Mouse (Mus musculus) cerebellum, adult 18-20 months (tissue): ENCODE measurements around the gene Asb10.
A peak's percentile ranks its signal among the peaks of the same experiment; 100 is the strongest.
"Not testable (repeated sequence)": the region's sequence is repeated elsewhere in the genome, so short reads cannot be mapped to it uniquely, and the experiment has no call there.

Experiments used
- DNase-seq, 2 experiments: peaks; one replicate each; pipeline ENCODE4 v3.0.0; 2021

Gene Asb10

DNA sequence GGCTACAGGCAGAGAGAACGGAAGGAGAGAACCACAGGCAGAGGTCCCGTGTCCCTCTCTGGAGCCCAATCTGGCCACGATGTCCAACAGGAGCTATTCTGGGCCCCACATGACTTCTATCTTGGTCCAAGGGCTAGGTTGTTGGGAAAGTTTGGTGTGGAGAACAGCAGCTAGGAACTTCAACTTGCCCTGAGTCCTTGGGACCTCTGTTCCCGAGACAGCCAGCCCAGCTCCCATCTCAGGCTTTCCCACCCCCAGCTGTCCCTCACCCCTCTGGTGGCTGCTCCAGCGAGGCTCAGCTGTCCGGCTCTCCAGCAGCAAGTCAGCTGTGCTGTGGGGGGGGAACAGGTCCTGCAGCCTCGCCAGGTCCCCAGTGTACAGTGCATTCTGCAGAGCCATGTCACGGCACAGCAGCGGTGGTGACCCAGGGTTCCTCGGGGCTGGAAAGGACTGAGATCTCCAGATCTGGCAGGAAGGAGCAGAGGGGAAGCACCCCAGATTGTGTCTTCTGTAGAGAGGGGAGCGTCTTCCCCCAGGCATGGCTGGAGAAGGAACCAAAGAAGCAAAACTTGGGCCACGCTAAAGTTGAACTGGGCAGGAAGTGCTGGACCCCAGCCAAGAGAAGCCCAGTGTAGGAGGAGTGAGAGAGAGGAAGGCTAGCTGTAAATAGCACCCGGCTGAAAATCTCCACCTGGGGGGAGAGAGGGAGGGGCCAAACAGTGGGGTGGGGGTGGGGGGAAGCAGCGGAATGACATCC is at the start of gene Asb10:
Gene Asb10 (minus strand): TSS at position 592 of the 757 bp plus-strand sequence.
- DNase-seq, result no peak

DNA sequence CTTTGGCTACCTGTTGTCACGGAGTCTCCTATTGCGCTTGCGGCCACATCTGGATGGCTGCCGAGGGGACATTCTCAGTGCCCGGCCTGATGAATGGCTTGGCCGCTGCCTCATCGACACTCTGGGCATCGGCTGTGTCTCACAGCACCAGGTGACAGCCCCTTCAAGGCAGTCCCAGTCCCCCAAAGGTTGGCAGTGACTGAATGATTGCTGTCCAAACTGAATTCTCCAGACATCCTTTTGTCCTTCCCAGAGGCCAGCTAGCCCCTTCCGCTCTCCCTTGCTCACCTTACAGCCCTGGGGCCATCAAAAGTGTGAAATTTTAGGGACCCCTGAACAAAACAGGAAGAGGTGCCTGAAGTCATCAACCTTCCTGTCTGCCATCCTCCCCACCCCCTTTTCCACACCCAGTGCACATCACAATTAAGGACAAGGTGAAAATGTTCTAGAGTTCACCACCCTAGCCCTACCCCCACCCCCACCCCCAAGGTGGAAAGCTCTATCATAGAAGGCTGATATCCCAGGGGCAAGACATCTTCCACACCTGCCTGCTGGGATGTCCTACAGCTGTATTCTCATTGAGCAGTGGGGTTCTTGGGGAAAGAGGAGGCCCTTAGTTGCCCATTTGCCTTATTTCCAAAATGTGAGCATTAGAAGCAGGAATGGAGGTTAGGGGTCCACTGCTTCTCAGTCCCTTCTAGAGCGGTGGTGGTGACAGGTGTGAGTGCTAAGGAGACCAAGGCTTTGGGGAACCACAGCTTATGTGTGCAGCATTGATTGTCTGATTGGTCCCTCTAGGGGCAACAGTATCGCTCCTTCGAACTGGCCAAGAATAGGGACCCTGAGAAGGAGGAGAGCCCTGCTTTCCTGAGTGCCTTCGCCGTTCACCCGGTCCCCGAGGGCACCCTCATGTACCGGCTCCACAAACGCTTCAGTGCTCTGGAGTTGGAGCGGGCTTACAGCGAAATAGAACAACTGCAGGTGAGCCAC is 49.0 kb upstream of the Asb10 start:
- no peak for DNase-seq

DNA sequence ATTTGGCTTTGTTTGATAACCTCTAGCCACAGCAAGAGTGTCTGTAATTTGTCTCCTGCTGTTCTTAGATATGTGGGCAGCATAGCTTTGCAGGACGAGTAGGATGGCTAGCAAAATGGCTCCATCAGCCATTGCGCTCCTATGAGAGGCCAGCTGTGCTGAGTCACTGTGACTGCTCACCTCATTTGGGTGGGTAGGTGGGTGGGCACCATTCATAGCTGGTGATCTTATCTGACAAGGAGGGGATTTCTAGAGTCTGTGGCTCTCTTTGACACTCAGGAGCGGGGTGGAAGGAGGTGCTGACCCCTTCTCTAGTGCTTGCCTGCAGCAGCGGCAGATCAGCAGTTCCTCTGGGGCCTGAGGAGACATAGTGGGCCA is 46.4 kb upstream of the Asb10 start:
- DNase-seq, result no peak

DNA sequence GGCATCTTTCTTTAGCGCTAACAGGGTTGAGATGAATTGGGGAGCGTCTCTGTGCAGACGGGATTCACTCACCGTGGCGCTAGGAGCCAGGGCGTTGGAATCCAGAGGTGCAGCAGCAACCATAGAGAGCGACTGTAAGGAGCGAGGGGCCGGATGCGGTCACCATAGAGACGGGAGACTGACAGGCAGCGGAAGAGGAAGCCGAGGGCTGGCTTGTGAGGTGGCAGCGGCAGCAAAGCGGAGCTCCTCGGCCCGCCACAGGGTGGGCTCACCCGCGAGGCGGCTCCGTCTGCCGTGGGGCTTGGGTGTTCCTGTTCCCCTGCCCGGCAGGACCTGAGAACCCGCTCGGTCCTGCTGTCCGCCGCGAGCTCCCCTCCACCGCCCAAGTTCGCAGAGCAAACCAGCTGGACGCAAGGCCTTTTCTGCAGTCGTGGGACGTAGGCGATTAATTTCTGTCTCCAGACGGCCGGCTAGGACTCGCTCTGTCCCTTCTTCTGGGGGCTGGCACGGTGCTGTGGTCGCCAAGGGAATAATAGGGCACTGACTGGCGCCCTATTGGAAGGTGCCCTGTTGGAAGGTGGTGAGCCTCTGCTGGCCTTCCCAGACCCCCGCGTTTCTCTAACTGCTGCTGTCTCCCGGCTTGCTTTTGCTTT is 45.9 kb upstream of the Asb10 start, which contains the start of gene Chpf2:
Gene Chpf2 (plus strand): TSS at position 195 of the 653 bp plus-strand sequence.
- DNase-seq, result peak; percentile 76 to 82

DNA sequence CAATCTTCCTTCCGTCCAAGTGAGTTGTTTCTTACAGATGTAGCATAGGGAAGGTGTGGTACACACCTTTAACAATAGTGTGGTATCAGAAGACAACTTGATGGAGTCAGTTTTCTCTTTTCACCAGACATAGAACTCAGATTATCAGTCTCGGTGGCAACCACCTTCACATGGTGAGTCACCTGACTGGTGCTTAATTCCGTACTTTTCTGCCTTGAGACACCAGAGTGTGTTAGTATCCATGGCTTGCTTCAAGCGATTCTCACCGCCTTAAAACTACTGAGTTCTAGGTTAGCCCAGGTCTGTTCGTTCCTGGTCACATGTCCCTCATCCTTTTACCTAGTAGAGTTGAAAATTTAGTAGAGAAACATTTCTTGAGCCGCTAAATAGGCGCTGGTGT is 45.3 kb upstream of the Asb10 start:
- DNase-seq, result no peak

DNA sequence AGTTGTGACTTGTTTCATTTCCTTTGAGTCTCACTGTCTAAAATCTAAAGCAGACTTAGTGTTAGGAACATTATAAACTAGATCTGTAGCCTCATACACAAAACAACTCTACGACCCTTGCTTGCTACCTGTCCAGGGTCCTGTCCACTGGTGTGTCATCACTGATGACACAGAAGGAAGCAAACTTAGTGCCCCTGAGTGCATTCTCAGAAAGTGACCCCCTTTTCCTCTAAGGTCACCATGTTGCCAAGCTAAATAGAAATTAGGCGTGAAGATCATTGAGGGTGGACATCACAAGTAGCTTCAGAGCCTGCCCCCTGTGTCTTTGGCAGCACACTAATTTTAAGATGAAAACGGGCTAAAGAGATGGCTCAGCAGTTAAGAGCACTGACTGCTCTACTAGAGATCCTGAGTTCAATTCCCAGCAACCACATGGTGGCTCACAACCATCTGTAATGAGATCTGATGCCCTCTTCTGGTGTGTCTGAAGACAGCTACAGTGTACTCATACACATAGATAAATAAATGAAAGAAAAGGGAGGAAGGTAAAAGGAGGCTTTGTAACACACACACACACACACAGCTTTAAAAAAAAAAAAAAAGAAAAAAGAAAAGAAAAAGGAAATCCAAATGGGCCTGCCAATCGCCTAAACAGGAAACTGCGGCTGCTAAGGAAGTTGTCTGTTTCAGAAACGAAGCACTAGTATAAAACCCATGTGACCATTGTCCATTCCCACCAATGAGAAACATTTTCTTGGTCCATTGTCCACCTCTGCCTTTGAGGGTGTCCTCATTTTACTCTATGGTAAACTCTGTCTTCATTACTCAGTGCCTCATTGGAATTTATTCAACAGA is 37.6 kb upstream of the Asb10 start:
- no peak for DNase-seq

DNA sequence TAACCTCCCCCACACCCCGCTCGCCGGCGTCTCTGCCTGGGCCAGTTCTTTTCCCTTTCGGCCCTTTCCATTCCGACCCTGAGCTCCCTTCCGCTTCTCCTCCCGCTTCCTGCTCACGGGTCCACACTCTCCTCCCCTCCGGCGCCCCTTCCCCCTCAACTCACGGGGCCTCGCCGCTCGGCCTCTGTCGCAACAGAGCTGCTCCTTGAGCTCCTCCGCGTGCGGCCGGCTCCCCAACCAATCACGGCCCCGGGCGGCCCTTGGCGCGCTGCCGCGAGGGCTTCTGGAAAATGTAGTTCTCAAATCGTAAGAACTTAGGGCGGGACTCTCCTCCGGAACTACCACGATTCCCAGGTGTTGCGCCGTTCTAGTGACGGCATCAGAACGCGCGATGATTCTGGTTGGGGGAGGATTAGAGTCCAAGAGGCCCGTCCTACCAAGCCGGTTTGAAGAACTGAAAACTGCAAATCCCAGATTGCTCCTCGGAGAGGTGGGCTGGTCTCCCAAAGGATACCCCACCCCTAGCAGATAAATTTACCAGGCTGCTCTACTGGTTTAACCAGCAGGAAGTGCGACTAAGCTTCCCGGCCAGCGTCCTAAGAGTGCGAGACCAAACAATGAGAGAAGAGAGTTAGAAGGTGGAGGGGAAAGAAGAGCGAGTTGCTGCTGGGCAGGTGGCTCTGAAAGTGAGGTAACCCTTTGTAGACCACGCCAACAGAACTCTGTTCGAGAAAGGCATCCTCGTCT is 36.6 kb upstream of the Asb10 start, which contains the start of gene Abcf2:
Gene Abcf2 (minus strand): TSS at position 285 of the 747 bp plus-strand sequence.
- DNase-seq, result peak; percentile 100

DNA sequence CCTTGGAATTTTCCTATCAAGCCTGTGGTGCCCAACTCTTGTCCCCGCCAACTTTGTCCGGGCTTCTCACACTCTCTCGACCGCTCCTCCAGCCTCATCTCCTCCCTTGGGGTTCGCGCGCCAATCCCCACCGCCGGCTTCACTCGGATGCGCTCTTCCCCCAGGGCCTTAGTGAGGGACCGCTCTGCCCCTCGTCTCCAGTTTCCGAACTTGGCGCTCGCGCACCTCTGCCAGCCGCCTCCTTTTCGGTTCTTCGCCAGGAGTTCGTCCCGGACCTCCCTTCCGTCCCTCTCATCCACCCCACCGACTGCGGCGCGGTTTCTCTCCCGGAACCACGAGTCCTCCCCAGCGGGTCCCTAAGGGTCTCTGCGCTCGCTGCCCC is 36.0 kb upstream of the Asb10 start:
- no peak for DNase-seq

DNA sequence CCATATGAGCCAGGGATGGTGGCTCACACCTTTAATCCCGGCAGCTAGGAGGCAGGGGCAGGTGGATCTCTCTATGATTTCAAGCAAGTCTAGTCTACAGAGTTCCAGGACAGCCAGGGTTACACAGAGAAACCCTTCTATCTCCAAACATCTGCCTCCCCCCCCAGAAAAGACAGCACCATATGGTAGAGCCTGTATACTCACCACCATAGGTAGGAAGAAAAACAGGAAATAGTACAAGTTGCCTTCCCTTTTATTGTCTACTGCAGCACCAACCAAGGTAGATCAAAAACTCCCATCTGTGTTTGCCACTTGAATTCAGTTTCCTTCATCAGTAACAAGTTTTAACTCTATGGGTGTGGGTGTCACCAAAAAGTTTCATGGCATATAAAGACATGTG is 35.2 kb upstream of the Asb10 start:
- no peak for DNase-seq

DNA sequence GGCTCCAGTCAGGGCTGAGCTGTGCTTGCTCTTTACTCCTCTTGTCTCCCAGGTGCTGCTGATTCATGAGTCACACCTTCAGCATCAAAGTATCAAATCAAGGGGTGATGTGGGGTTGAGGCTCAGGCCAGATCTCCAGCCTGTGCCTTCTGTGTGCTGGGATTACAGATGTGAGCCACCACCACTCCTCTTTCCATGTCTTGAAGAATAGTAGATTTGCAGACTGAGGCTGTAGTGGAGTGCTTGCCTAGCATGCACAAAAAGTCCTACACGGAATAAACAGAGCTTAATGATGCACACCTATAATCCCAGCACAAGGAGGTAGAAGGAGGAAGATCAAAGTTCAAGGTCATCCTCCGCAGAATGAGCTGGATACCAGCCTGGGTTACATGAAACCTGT is 15.9 kb upstream of the Asb10 start, which contains the start of gene 4931409K22Rik:
Gene 4931409K22Rik (minus strand): TSS at position 101 of the 400 bp plus-strand sequence.
- no peak for DNase-seq

DNA sequence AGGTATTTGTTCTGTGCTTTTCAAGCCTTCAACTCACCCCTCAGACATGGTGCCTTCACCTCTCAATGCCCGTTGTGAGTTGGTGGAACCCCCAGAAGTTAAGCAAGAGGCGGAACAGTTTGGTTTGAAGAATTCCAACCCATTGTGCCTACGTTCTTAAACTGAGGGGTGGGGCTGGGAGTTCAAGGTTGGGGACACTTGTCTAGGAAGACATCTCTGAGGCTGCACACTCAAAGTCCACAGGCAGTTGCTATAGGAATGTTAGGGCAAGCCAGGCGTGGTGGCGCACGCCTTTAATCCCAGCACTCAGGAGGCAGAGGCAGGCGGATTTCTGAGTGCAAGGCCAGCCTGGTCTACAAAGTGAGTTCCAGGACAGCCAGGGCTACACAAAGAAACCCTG is 14.6 kb upstream of the Asb10 start:
- not testable (repeated sequence) for DNase-seq

DNA sequence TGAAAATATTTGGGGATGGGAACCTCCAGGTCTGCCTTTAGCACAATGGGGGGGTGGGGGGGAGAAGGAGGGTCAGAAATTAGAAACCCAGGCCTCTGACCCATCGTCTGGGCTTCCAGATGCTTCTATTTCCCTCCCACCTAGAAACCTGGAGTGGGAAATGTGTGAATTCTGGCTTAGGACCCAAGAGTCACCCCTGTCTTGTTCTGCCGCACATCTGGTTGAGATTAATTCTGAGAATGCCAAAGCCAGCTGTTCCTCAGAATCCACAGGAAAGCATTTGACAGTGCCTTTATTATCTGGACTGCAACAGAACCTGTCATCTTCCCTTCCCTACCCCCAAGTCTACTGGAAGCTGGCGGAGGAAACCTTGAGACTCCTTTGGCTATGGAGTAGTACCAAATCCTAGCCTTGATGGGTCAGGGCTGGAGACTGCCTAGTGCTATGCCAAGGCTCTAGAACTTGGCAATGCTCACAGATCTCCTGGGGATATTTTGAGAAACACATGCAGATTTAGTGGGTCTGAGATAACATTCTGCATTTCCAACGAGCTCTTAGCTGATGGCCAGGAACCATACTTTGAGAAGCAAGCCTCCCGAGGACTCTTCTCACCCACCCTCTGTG is 13.0 kb upstream of the Asb10 start:
- DNase-seq, result no peak

DNA sequence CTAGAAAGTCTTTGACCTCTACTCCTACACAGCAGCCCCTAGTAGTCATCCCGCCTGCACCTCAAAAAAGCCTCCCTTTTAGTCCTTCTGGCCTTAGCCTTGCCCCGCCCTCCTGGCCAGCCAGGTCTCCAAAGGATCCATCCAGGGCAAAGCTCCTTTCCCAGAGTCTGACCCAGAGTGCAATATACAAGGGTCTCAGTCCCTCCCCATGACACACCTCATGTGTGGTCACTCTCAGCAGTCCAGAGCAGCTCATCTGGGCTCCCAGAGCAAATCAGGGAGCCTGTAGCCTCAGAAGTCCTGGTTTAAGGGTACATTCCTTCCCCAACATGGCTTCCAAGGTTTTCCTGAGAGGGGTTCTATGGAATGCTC is 10.5 kb upstream of the Asb10 start:
- DNase-seq, result no peak

DNA sequence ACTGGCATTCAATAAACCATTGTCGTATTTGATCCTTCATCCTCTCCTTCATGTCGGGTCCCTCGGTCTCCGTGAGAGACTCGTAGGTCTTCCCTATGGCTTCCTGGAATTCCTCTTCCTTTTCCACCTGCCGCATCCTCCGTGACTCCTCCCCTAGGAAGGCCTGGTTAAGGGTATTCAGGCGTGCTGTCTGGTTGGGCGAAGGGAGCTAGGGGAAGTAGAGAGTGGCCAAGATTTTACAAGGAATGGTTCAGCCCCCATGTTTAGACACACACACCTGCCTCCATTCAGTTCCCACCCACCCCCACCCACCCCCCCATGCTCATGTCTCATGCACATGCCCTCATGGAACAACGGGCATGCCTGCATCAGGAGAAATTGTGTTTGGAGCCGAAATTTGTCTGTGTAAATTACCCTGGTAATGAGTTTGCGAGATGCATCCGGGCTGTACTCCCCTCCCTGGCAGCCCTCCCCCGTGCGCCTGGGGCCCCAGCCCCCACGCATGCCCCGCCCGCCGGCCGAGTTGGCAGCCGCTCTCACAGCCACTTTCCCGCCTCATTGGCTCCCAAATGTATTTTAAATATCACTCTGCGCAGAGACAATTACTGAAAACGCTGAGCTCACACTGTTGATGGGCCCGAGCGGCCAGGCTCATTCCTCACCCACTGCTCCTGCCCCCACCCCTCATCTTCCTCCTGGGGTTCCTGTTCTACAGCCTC is 10.0 kb upstream of the Asb10 start:
- DNase-seq, result no peak

DNA sequence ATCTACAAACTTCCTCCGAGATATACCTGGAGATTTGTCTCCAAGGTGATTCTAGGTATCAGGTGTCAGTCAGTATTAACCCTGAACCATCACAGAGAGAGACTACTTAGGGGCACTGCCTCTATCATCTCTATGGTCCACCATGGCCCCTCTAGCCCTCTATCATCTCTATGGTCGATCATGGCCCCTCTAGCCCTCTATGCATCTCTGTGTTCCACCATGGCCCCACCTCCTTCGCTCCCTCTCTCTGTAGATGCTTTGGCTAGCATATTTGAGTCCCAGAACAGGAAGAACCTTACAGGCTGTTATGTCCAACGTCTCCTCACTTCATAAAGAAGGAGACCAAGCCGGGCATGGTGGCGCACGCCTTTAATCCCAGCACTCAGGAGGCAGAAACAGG is 1.9 kb upstream of the Asb10 start:
- no peak for DNase-seq

DNA sequence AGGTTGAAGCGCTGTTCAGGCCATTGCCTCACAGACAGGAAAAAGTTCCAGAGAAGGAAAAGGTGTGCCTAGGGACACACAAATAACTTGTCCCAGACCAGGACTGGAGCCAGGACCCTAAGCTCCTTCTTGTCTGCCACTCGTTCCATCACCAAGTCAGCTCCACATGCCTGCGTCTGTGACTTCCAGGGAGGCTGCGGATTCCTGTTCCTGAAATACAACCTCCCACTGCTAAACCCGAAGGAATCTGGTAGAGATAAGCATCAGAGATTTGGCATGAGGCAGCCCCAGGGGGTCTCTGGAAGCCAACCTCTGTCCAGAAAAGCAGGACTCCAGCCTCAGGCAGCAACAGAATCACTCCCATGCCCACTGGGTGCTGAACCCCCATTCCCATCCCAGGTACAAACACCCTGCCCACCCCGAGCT is 379 bp upstream of the Asb10 start:
- DNase-seq, result no peak

DNA sequence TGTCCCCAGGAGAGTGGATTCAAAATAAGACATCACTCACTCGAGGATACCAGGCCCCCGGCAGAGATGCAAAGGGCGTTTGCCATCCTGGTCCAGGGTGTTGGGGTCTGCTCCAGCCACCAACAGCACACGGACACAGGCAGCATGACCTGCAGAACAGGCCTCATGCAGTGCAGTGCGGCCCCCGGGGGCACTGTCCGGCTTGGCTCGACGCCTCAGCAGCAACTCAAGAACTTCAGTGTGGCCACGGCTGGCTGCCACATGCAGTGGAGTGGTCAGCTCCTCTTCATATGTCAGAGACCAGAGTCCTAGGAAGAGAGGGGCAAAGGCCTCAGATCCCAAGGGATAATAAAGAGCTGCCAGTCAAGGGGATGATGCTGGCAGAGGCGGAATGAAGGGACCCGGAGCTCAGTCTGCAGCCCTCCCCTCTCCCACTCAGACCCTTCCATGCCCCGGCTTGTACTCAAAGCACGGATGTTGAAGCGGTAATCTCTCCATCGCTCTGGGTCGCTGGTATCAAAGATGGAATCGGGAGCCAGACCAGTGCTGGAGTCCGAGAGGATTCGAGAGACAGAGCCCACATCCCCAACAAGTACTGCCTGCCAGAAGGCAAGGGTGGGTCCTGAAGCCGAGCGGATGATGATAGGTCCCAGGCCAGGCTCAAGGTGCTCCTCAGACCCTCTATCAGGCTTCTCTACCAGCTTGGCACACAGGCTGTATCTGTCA is 1.0 kb downstream of the Asb10 start:
- no peak for DNase-seq

DNA sequence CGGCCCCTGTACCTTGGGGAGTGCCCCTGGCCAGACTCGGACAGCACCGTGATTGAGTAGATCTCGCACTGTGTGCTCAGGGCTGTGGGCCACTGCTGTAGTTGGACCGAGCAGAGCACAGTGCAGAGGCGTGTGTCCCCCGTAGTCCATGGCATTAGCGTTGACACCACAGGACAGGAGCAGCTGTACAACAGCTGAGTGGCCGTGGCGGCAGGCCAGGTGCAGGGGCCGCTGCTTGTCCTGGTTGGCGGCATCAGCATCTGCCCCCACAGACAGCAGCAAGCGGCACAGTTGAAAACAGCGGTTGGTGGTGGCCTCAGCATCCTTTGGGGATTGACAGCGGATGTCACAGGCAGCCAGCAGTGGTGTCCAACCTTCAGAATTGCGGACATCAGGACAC is 3.2 kb downstream of the Asb10 start:
- DNase-seq, result no peak

DNA sequence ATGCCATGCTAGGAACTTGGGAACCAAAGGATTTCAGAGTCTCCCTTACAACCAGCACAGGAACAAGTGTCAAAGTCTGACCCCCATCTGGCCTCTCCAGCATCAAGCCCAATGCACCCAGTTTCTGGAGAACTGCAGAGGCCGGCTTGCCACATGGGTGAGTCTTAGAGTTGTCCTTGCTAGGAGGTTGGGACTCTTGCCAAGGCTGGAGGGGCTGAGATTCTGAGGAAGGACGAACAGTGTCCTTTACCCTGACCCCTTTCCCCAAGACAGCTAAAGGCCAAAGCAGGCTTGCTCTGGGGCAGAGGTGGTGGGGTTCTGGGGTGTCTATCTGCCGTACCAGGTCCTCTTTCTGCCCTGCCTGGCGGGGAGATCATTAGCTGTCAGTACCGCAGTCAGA is 4.3 kb downstream of the Asb10 start:
- no peak for DNase-seq

DNA sequence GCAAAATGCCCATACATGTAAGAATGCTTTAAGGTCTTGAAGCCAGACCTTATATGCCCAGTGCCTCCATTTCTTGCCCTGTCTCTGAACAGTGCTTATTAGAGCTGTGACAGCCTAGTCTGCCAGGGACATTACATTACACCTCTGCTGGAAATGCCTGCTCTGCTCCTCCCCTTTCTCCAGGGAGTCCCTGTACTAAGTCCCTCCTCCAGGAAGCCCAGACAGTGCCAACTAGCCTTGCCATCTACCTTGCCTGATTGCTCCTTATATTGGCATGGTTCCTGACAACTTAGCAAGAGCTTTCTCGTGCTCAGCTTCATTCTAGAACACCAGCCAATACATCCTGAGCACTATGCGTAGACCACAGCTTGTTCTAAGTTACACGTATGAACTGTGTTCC is 5.0 kb downstream of the Asb10 start:
- no peak for DNase-seq
